Mouse (Mus musculus) spleen, adult 2 months (tissue): ENCODE data around the gene Dnajc15. TPM values are rescaled to one million over a fixed set of nuclear protein-coding genes. Genes with fewer than 3 reads are reported as not detected.

Source experiments
- DNase-seq, 2 experiments: peaks; one replicate each; pipeline versions ENCODE4 v3.0.0 to v3.0.0-alpha.2; 2012 to 2021; ENCODE audit warnings: low spot score in 2 of 2, low read depth in 1 of 2
- H3K27ac ChIP-seq: fragments of 200-500 bp; 2 replicates; pipeline ENCODE4 v1.5.1; 2012; ENCODE audit warnings: low read length, inconsistent platforms; ENCODE audit not compliant: insufficient read depth
- H3K27me3 ChIP-seq: fragments of 200-500 bp; 2 replicates; pipeline ENCODE4 v1.6.1; 2012; ENCODE audit warnings: mild to moderate bottlenecking, moderate library complexity, low read length, inconsistent platforms; ENCODE audit not compliant: control insufficient read depth, insufficient read depth
- H3K36me3 ChIP-seq: fragments of 200-500 bp; 2 replicates; pipeline ENCODE4 v1.6.1; 2012; ENCODE audit warnings: mild to moderate bottlenecking, low read length, inconsistent platforms; ENCODE audit not compliant: control insufficient read depth, insufficient read depth
- H3K4me1 ChIP-seq: fragments of 200-500 bp; 2 replicates; pipeline ENCODE4 v1.6.1; 2011; ENCODE audit warnings: inconsistent platforms; ENCODE audit not compliant: control insufficient read depth, insufficient read depth, insufficient read length
- H3K4me3 ChIP-seq: fragments of 200-500 bp; 2 replicates; pipeline ENCODE4 v1.5.1; 2011; ENCODE audit warnings: mild to moderate bottlenecking, inconsistent platforms; ENCODE audit not compliant: insufficient read depth, insufficient read length; ENCODE audit errors: extremely low read depth
- CTCF ChIP-seq: fragments of 200-500 bp; IDR thresholded peaks from 2 replicates; pipeline ENCODE4 v1.5.1; 2011; ENCODE audit warnings: mild to moderate bottlenecking, inconsistent platforms; ENCODE audit not compliant: insufficient read depth, insufficient read length, insufficient replicate concordance; ENCODE audit errors: extremely low read depth
- POLR2A ChIP-seq: fragments of 200-500 bp; IDR thresholded peaks from 2 replicates; pipeline ENCODE4 v1.6.1; 2011; ENCODE audit warnings: low read depth, low read length, inconsistent platforms
- WGBS: fragments of 180-500 bp; shearing (Covaris S2); methylation state at CpG from one replicate; pipeline ENCODE4 v1.1.7; 2018; 5-methylcytosine and 5-hydroxymethylcytosine counted together
- polyA plus RNA-seq: library from polyadenylated mRNA; depleted of rRNA; stranded (reverse); fragments of >200 nt; gene quantifications from 2 replicates; pipeline ENCODE4 v1.2.3, GENCODE M21; 2012; rRNA removed

Dnajc15 gene
- polyA plus RNA-seq, 1 experiment, result 4.0 TPM

- H3K27me3 ChIP-seq, result no peaks in the 10 kb centered on the region
- no peaks in the 10 kb centered on the region for H3K36me3 ChIP-seq
- 92% methylated on average over 6 of the region's 6 CpGs for WGBS
- TF ChIP-seq CTCF (no peak), POLR2A (no peak)
- no peak overlapping the region for H3K4me3 ChIP-seq
- DNase-seq, result no peak
- H3K27ac ChIP-seq, result no peak overlapping the region
- no peaks in the 10 kb centered on the region for H3K4me1 ChIP-seq
These were observed 81.9 kb downstream of the Dnajc15 start for GRCm38 (mm10) chr14:77792998-77793397.

- no peaks in the 10 kb centered on the region for H3K36me3 ChIP-seq
- no peaks in the 10 kb centered on the region for H3K4me1 ChIP-seq
- peak; percentile 14 to 21 for DNase-seq
- no peak overlapping the region for H3K4me3 ChIP-seq
- no peak overlapping the region for H3K27ac ChIP-seq
- peak; percentile 35; the same call in 1 of the 2 replicates for TF ChIP-seq CTCF
- TF ChIP-seq POLR2A, result no peak
- H3K27me3 ChIP-seq, result no peaks in the 10 kb centered on the region
These were observed 91.7 kb downstream of the Dnajc15 start for GRCm38 (mm10) chr14:77783217-77783616.

GRCm38 (mm10) chr14:77777365-77777764 is 97.6 kb downstream of the Dnajc15 start:
- 88% methylated on average over 1 of the region's 1 CpGs for WGBS
- Histone ChIP-seq H3K36me3 (no peaks in the 10 kb centered on the region), H3K4me3 (no peak overlapping the region), H3K27me3 (no peaks in the 10 kb centered on the region), H3K4me1 (no peaks in the 10 kb centered on the region), H3K27ac (no peak overlapping the region)
- no peak for DNase-seq
- TF ChIP-seq CTCF (no peak), POLR2A (no peak)

GRCm38 (mm10) chr14:77776005-77776531 is 98.9 kb downstream of the Dnajc15 start:
- no peak overlapping the region for H3K4me3 ChIP-seq
- no peak overlapping the region for H3K27ac ChIP-seq
- no peaks in the 10 kb centered on the region for H3K36me3 ChIP-seq
- no peaks in the 10 kb centered on the region for H3K4me1 ChIP-seq
- WGBS, result 91% methylated on average over 11 of the region's 11 CpGs
- H3K27me3 ChIP-seq, result no peaks in the 10 kb centered on the region
- TF ChIP-seq CTCF (no peak), POLR2A (no peak)
- no peak for DNase-seq

GRCm38 (mm10) chr14:77773331-77773730 is 101.6 kb downstream of the Dnajc15 start:
- no peaks in the 10 kb centered on the region for H3K27me3 ChIP-seq
- no peak overlapping the region for H3K27ac ChIP-seq
- no peak overlapping the region for H3K4me3 ChIP-seq
- DNase-seq, result no peak
- no peaks in the 10 kb centered on the region for H3K4me1 ChIP-seq
- H3K36me3 ChIP-seq, result no peaks in the 10 kb centered on the region
- WGBS, result 95% methylated on average over 8 of the region's 8 CpGs
- TF ChIP-seq POLR2A (no peak), CTCF (no peak)

GRCm38 (mm10) chr14:77771626-77772025 is 103.3 kb downstream of the Dnajc15 start:
- no peak for DNase-seq
- H3K27ac ChIP-seq, result no peak overlapping the region
- no peak for TF ChIP-seq CTCF
- no peak for TF ChIP-seq POLR2A
- H3K27me3 ChIP-seq, result no peaks in the 10 kb centered on the region
- no peaks in the 10 kb centered on the region for H3K36me3 ChIP-seq
- no peaks in the 10 kb centered on the region for H3K4me1 ChIP-seq
- whole genome bisulfite sequencing, result 81% methylated on average over 2 of the region's 2 CpGs
- no peak overlapping the region for H3K4me3 ChIP-seq

Other genes starting within 250 kb of the Dnajc15 start
- gene Epsti1, start 29.1 kb upstream of the Dnajc15 start, polyA plus RNA-seq, result 35.3 and 49.6 TPM in 2 replicates
- gene Fam216b, start 213.9 kb upstream of the Dnajc15 start, polyA plus RNA-seq, result not detected in 2 replicates